Mouse (Mus musculus): ENCODE data around the gene Ap1m2.

DNA sequence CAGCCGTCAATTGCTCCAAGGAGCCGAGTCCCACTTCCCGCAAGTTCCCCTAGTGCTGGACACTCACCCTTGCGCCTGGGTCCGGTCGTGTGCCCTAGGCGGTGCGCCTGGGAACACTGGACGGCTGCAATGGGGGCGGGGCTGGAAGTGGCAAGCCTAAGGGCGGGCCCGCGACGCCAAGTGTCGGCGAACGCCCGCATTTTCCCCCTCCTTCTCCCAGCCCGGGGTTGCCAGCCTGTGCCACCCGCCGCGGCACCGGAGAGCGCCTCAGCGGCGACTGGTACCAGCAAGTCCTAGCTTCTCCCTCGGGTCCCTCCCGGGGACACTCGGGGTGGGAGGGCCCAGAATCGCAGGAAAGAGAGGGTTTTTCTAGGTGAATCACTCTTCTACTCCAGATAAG lies 63.8 kb downstream of the Ap1m2 start, which contains the start of gene S1pr5:
- TF ChIP-seq CTCF (IDR thresholded peaks at IDR 0.05) = no peak
- no peak for TF ChIP-seq EP300 (IDR thresholded peaks at IDR 0.05)
